Mouse (Mus musculus) forebrain, embryonic 10.5 days (tissue): ENCODE measurements around the gene Ccser1. TPM values are rescaled to one million over a fixed set of nuclear protein-coding genes. Genes with fewer than 3 reads are reported as not detected.
A peak's percentile ranks its signal among the peaks of the same experiment; 100 is the strongest.

Experiments used
- DNase-seq: peaks from one replicate; pipeline ENCODE4 v3.0.0-alpha.2; 2017; ENCODE audit warnings: low spot score; ENCODE audit errors: extremely low spot score
- H3K27ac ChIP-seq: fragments of 300-500 bp; sonication (generic); 2 replicates; pipeline ENCODE4 v1.5.1; 2016; ENCODE audit warnings: mild to moderate bottlenecking
- H3K27me3 ChIP-seq: fragments of 300-500 bp; sonication (generic); 2 replicates; pipeline ENCODE4 v1.6.1; 2016; ENCODE audit warnings: mild to moderate bottlenecking; ENCODE audit not compliant: poor library complexity, severe bottlenecking
- H3K36me3 ChIP-seq: fragments of 300-500 bp; sonication (generic); replicated peaks from 2 replicates; pipeline ENCODE4 v1.6.1; 2016; ENCODE audit warnings: mild to moderate bottlenecking, moderate library complexity
- H3K4me1 ChIP-seq: fragments of 300-500 bp; sonication (generic); 2 replicates; pipeline ENCODE4 v1.6.1; 2016
- H3K4me3 ChIP-seq: fragments of 300-500 bp; sonication (generic); 2 replicates; pipeline ENCODE4 v1.5.1; 2016; ENCODE audit warnings: mild to moderate bottlenecking, moderate library complexity
- H3K9me3 ChIP-seq: fragments of 300-500 bp; sonication (generic); 2 replicates; pipeline ENCODE4 v1.6.1; 2016; ENCODE audit warnings: mild to moderate bottlenecking, moderate library complexity
- WGBS: fragments of 180-500 bp; shearing (Covaris S2); methylation state at CpG from one replicate; pipeline ENCODE4 v1.1.7; 2016; 5-methylcytosine and 5-hydroxymethylcytosine counted together
- polyA plus RNA-seq: library from polyadenylated mRNA; unstranded; fragments of >200 nt; fragmentation: Nextera tagmentation; extraction: Ambion mirVana; gene quantifications from 2 replicates; pipeline ENCODE4 v1.2.1, GENCODE M21; 2016

The Ccser1 gene
- polyA plus RNA-seq, 1 experiment from 2014 or later: 3.7 TPM

DNA sequence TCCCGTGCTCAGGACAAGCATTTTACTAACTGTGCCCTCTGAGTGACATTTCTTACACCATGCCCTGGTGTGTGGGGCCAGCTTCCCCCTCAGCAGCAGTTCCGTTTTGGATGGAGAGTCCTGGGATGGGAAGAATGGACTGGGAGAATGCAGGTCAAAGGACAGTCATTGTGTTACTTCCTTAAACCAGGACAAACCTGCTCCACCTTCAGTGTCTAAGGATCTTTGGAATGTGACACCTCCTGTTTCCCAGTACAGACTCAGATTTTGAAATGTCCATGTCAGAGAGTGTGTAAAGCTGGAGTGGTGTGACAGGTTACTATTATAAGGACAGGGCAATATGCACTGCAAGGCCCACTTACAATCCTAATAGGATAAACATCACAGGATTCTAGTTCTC lies 8.9 kb downstream of the Ccser1 start:
- Histone ChIP-seq H3K4me3 (no peak overlapping the region), H3K4me1 (peaks cover 4% of the 10 kb centered on the region; the same call in 1 of the 2 replicates), H3K36me3 (no peaks in the 10 kb centered on the region), H3K27ac (no peak overlapping the region), H3K9me3 (no peaks in the 10 kb centered on the region), H3K27me3 (no peaks in the 10 kb centered on the region)
- 55% methylated on average over 2 of the region's 2 CpGs for WGBS
- no peak for DNase-seq

DNA sequence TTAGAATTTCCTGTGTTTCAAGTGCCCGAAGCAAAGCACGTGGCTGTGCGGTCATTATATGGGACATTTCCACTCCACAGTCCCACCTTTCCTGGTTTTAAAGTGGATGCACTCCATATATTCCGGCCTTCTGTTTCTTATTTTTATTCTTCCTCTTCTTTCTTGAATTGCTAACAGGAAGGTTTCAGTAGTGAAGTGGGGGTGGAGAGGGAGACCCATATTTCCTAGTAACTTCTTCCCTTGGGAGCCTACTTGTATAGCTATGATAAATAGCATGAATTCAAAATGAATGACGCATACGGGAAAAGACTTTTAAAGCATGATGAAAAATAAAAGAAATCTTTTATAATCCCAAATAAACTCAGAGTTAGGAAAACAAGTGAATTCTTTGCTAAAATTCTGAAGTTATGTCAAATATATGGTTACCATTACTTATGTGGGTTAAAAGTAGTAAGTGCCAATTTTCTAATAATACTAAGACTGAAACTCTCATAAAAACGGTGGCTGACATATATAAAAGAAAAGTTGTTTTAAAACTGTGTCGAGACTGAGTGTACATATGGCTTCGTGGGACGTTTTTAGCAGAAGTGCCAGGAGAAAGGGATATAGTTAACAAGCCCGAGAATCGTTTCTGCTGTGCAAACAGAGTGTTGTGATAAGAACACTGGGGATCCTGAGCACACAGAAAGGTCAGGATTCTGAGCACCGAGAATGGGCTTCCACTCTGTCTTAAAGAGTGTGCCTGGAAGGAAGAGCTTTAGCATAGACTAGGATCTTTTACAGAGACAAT lies 11.7 kb downstream of the Ccser1 start:
- Histone ChIP-seq H3K36me3 (no peaks in the 10 kb centered on the region), H3K4me3 (no peak overlapping the region), H3K27me3 (no peaks in the 10 kb centered on the region), H3K27ac (no peak overlapping the region), H3K4me1 (peaks cover 4% of the 10 kb centered on the region; the same call in 1 of the 2 replicates), H3K9me3 (no peaks in the 10 kb centered on the region)
- WGBS: 82% methylated on average over 13 of the region's 13 CpGs
- no peak for DNase-seq

DNA sequence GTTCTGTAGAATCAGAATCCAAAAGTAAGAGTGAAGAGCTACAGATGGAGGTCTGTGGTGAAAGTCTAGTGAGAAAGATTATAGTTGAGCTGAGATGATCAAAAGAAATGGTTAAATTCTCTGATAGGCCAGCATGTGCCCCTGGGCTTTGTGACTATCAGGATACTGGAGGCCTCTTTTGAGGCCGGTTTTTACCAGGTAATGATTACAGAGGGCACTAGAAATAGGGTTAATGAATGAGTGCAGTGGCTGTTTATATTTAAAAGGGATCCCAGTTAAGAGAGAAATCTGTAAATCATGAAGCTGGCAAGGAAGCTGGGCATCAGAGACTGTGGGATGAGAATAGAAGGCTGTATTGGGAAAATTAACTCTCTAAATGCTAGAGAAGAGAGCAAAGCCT lies 23.2 kb downstream of the Ccser1 start:
- no peak for DNase-seq
- H3K27ac ChIP-seq: no peak overlapping the region
- H3K27me3 ChIP-seq: no peaks in the 10 kb centered on the region
- H3K4me3 ChIP-seq: no peak overlapping the region
- no peaks in the 10 kb centered on the region for H3K4me1 ChIP-seq
- WGBS: 61% methylated on average over 1 of the region's 1 CpGs
- no peaks in the 10 kb centered on the region for H3K36me3 ChIP-seq
- H3K9me3 ChIP-seq: no peaks in the 10 kb centered on the region

DNA sequence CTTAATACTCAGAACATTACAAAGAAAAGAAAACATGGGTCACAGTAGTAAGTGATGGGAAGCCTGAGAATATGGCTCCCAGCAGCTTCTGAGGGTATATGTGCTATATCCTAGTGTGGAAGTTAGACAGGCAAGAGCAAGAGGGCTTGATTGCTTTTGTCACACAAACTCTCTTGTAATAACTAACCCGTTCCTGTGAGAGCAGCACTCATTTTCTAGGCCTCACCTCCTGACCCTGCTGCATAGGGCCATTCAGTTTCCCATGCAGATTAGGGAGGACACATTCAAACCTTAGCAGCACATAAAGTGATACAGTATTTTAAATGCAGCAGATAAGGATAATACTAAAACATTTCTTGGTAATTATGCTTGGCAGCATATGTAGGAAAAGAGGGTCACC lies 25.9 kb downstream of the Ccser1 start:
- Histone ChIP-seq H3K4me1 (peaks cover 8% of the 10 kb centered on the region), H3K27me3 (no peaks in the 10 kb centered on the region), H3K27ac (no peak overlapping the region), H3K4me3 (no peak overlapping the region), H3K36me3 (no peaks in the 10 kb centered on the region), H3K9me3 (no peaks in the 10 kb centered on the region)
- no peak for DNase-seq
- WGBS: 45% methylated on average over 1 of the region's 1 CpGs

DNA sequence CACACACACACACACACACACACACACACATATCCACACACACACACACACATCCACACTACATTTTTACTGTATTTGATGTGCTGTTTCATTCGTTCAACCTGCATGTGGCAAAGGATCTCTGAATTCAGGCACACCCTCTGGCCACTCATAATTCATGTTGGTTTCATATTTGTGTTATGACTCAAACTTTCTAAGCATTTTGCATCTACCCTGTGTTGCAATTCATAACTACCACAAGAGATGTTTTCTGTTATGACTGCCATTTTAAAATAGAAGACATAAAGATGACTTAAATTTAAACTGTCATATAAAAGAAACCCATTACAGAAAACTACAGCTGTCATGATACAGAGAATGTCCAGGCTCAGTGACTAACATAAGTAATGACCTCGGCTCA lies 26.5 kb downstream of the Ccser1 start:
- Histone ChIP-seq H3K36me3 (no peaks in the 10 kb centered on the region), H3K4me3 (no peak overlapping the region), H3K9me3 (no peaks in the 10 kb centered on the region), H3K27ac (no peak overlapping the region), H3K27me3 (no peaks in the 10 kb centered on the region), H3K4me1 (peaks cover 8% of the 10 kb centered on the region)
- WGBS: 86% methylated on average over 2 of the region's 2 CpGs
- no peak for DNase-seq

DNA sequence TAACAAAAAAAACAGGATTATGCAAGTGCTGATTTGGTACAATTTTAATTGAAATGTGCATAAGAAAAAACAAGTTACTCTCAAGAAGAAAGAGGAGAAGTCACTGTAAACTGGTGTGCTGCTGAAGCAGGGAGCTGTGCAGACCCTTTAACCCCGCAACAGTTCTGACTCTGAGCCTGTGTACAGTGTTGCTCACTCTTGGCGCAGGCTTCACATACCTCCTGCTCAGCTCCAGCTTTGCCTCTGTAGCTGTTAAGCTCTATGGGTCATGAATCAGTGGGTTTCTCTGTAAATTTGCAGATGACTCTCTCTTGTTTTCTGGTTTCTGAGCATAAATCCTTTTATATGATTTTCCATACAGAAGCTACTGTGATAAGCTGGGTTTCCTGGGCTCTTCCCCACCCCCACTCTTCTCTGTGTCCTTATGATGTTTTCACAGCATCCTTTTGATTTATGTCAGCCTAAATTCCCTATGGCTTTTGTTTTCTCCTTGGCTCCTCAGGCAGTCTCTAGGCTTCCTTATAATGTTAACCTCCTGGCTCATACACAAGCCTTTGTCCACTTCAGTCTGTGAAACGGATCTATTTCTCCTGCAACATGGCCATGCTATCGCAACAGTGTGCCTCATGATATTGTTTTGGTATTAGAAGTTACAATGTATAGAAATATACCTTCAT lies 30.1 kb downstream of the Ccser1 start:
- H3K4me1 ChIP-seq: peaks cover 8% of the 10 kb centered on the region
- no peak for DNase-seq
- H3K27me3 ChIP-seq: no peaks in the 10 kb centered on the region
- H3K36me3 ChIP-seq: no peaks in the 10 kb centered on the region
- H3K9me3 ChIP-seq: no peaks in the 10 kb centered on the region
- 74% methylated on average over 4 of the region's 4 CpGs for WGBS
- no peak overlapping the region for H3K4me3 ChIP-seq
- H3K27ac ChIP-seq: no peak overlapping the region

DNA sequence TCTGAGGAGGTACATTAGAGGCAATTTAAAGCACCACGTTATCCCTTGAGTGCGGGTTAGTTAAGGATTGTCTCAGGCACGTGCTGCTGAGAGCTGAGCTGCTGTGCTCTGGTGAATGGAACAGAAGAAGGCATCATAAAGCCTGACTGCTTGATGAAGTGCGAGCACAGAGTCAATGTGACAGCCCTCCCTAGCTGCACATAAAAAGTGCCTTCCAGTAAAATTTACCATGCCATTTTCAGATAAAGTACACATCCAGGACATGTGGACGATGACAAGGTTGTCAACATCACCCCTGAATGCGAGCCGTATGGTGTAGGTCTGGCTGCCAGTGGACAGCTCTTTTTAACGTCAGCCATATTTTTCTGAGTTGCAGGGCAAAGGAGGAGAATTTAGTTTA lies 35.6 kb downstream of the Ccser1 start:
- Histone ChIP-seq H3K36me3 (no peaks in the 10 kb centered on the region), H3K27me3 (no peaks in the 10 kb centered on the region), H3K9me3 (no peaks in the 10 kb centered on the region), H3K4me1 (no peaks in the 10 kb centered on the region), H3K27ac (no peak overlapping the region), H3K4me3 (no peak overlapping the region)
- no peak for DNase-seq
- 85% methylated on average over 8 of the region's 8 CpGs for WGBS

DNA sequence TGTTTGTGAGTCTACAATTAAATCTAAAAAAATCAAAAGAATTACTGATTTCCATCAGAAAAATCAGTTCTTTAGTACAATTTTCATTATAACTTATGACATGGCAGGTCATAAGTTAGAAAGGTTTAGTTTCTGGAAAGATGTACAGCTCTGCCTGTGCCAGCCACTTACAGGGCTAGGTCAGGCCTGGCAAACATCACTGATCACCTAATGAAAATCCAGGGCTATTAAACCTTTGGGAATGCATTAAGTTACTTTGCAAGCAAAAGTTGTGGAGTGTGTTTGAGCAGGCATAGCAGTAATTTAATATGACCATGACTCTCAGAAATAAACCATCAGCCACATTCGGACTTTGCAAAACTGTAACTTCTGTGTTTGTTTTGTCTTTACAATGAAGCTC lies 36.4 kb downstream of the Ccser1 start:
- Histone ChIP-seq H3K4me3 (no peak overlapping the region), H3K4me1 (no peaks in the 10 kb centered on the region), H3K9me3 (no peaks in the 10 kb centered on the region), H3K36me3 (no peaks in the 10 kb centered on the region), H3K27me3 (no peaks in the 10 kb centered on the region), H3K27ac (no peak overlapping the region)
- no peak for DNase-seq
- WGBS: 86% methylated on average over 1 of the region's 1 CpGs

DNA sequence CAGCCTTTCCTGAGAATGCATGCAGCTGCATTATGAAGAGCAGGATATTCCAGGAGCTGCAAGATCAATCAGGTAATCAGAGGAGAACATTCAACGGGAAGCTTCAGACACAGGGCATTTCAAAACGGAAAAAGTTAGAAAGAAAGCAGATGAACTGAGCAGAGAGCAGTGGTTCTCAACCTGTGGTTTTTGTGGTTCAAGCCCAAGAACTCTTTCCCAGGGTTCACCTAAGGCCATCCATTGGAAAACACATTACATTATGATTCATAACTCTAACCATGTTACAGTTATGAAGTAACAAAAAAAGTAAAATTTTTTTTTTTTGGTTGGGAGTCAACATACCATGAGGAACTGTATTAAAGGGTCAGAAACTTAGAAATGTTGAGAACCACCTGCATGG lies 37.6 kb downstream of the Ccser1 start:
- Histone ChIP-seq H3K4me1 (no peaks in the 10 kb centered on the region), H3K4me3 (no peak overlapping the region), H3K27ac (no peak overlapping the region), H3K9me3 (no peaks in the 10 kb centered on the region), H3K36me3 (no peaks in the 10 kb centered on the region), H3K27me3 (no peaks in the 10 kb centered on the region)
- DNase-seq: no peak
- WGBS: 83% methylated on average over 2 of the region's 2 CpGs

DNA sequence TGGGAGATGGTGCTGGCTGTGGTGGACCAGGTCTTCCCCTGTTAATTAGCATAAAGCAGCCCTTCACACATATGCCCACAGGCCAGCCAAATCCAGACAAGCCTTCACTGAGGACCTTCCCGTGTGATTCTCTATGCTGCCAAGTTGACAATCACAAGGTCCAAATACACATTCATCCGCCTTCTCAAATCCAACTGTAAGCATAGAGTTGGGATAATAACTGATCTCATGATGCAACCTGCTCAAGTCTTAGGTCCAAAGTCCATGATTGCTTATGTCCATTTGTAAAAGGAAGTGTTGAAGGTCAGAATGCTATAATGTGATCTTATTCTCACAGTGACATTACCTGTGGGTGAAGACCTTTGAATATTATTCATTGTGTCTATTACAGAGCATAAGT lies 43.4 kb downstream of the Ccser1 start:
- no peaks in the 10 kb centered on the region for H3K4me1 ChIP-seq
- no peaks in the 10 kb centered on the region for H3K36me3 ChIP-seq
- no peaks in the 10 kb centered on the region for H3K9me3 ChIP-seq
- WGBS: 87% methylated on average over 2 of the region's 2 CpGs
- no peak overlapping the region for H3K4me3 ChIP-seq
- no peak overlapping the region for H3K27ac ChIP-seq
- H3K27me3 ChIP-seq: no peaks in the 10 kb centered on the region
- DNase-seq: no peak

DNA sequence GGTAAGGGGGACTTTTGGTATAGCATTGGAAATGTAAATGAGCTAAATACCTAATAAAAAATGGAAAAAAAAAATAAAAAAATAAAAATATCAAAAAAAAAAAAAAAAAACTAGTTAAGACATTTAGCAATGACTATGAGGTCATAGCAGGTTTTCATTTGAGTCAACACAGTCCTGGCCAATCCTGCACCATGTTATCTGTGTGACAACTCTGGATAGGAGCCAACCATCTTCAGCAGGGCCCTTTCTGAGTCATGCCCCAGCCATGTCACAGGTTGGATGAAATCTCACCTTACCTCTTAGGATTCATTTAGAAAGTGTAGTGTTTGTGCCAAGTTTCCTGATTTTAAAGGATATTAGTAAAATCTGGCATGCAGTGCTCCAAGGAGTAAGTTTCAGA lies 45.2 kb downstream of the Ccser1 start:
- DNase-seq: no peak
- Histone ChIP-seq H3K36me3 (no peaks in the 10 kb centered on the region), H3K27me3 (no peaks in the 10 kb centered on the region), H3K27ac (no peak overlapping the region), H3K9me3 (no peaks in the 10 kb centered on the region), H3K4me1 (peaks cover 6% of the 10 kb centered on the region), H3K4me3 (no peak overlapping the region)

DNA sequence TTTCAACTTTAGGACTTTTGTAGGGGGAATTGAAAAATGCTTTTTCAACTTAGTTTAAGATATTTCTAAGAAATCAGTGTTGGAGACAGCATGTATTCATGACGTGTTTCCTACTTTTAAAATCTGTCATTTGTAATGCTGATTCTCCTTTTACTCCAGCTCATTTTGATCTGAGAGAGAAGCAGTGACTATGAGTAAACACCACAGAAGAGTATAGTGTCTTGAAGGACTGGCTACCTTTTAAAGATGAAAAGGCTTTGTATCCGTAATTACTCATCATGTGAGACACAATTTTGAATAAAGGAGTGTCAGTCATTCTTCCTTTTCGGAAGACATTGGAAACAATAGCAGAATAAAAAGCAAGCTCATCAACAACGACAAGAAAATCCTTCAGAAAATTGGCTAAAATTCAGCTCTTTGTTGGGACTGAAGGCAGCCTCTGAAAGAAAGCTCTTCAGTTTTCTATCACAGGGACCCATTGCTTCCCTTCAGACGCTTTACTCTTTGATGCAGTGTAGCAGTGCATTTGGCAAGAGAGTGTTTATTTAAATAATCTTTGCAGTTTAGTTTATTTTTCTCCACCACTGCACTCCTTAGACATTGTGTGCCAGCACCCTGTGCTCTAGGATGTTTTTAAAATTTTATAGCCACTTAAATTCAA lies 50.1 kb downstream of the Ccser1 start:
- Histone ChIP-seq H3K4me1 (peaks cover 27% of the 10 kb centered on the region), H3K4me3 (no peak overlapping the region), H3K36me3 (no peaks in the 10 kb centered on the region), H3K27me3 (no peaks in the 10 kb centered on the region), H3K27ac (no peak overlapping the region), H3K9me3 (no peaks in the 10 kb centered on the region)
- DNase-seq: no peak
- 35% methylated on average over 5 of the region's 5 CpGs for WGBS

DNA sequence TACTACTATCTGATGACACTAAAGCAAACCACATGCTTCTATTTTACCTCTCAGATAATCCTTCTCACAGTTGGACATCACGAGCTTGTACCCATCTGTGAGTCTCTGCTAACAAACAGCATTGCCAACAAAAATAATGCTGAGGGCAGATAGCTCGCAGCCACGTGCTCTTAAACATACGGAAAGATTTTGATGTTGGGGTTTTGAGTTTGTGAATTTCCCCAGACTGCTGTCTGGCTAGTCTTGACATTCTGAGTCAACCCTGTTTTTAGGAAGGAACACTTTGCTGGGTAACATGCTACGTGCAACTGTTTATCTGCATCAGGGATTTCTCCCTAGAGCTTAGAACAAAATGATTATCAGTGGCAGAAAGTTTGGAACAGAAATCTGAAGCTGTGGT lies 52.9 kb downstream of the Ccser1 start:
- WGBS: 85% methylated on average over 5 of the region's 5 CpGs
- Histone ChIP-seq H3K9me3 (no peaks in the 10 kb centered on the region), H3K4me1 (peaks cover 27% of the 10 kb centered on the region), H3K27me3 (no peaks in the 10 kb centered on the region), H3K4me3 (no peak overlapping the region), H3K36me3 (no peaks in the 10 kb centered on the region), H3K27ac (0 out of 2 replicates have a peak overlapping the region, but pooled peaks have one; percentile 4)
- no peak for DNase-seq
